Mouse (Mus musculus) heart, embryonic 14.5 days (tissue): ENCODE measurements around the gene Fam198b. TPM values are rescaled to one million over a fixed set of nuclear protein-coding genes. Genes with fewer than 3 reads are reported as not detected.

Experiments used
- ATAC-seq: fragments of 200-750 bp; cut with Nextera tagmentation; 2 replicates; pipeline ENCODE4 v1.8.0; 2017; ENCODE audit warnings: low read depth, moderate TSS enrichment; ENCODE audit not compliant: insufficient number of reproducible peaks, insufficient read depth, low FRiP score
- H3K27ac ChIP-seq, 2 experiments: fragments of 200-500 bp in 1 of 2; fragments of 300-500 bp in 1 of 2; sonication (generic) in 1 of 2; replicated peaks in 1 of 2; 2 replicates each; pipeline ENCODE4 v1.5.1; 2012 to 2014; ENCODE audit warnings: low read depth in 2 of 2, low read length in 2 of 2, control low read depth in 1 of 2, mild to moderate bottlenecking in 1 of 2, mixed read lengths in 1 of 2; ENCODE audit not compliant: control insufficient read depth in 1 of 2, insufficient read depth in 1 of 2
- H3K27me3 ChIP-seq: fragments of 300-500 bp; sonication (generic); 2 replicates; pipeline ENCODE4 v1.6.1; 2014; ENCODE audit warnings: mild to moderate bottlenecking, low read length, control low read depth; ENCODE audit not compliant: control insufficient read depth, insufficient read depth
- H3K36me3 ChIP-seq: fragments of 300-500 bp; sonication (generic); 2 replicates; pipeline ENCODE4 v1.6.1; 2014; ENCODE audit warnings: mild to moderate bottlenecking, control low read depth, low read length, mixed read lengths; ENCODE audit not compliant: control insufficient read depth, insufficient read depth
- H3K4me1 ChIP-seq, 2 experiments: fragments of 200-500 bp in 1 of 2; fragments of 300-500 bp in 1 of 2; sonication (generic) in 1 of 2; 2 replicates each; pipeline ENCODE4 v1.6.1; 2012 to 2014; ENCODE audit warnings: low read length in 2 of 2, control low read depth in 1 of 2, mixed read lengths in 1 of 2; ENCODE audit not compliant: control insufficient read depth in 2 of 2, insufficient read depth in 2 of 2
- H3K4me2 ChIP-seq: fragments of 300-500 bp; sonication (generic); 2 replicates; pipeline ENCODE4 v1.6.1; 2014; ENCODE audit warnings: mild to moderate bottlenecking, low read length
- H3K4me3 ChIP-seq, 2 experiments: fragments of 200-500 bp in 1 of 2; fragments of 300-500 bp in 1 of 2; sonication (generic) in 1 of 2; 2 replicates each; pipeline ENCODE4 v1.5.1; 2012 to 2014; ENCODE audit warnings: low read length in 2 of 2, mild to moderate bottlenecking in 2 of 2, control low read depth in 1 of 2, low read depth in 1 of 2, moderate library complexity in 1 of 2; ENCODE audit not compliant: control insufficient read depth in 1 of 2, insufficient read depth in 1 of 2
- H3K9ac ChIP-seq: fragments of 300-500 bp; sonication (generic); 2 replicates; pipeline ENCODE4 v1.6.1; 2014; ENCODE audit warnings: mild to moderate bottlenecking, low read length
- H3K9me3 ChIP-seq: fragments of 300-500 bp; sonication (generic); 2 replicates; pipeline ENCODE4 v1.6.1; 2016; ENCODE audit warnings: low read length, control low read depth; ENCODE audit not compliant: control insufficient read depth
- WGBS: fragments of 180-500 bp; shearing (Covaris S2); extraction: QIAGEN DNeasy Blood & Tissue Kit; methylation state at CpG from one replicate; pipeline ENCODE4 v1.1.7; 2014; 5-methylcytosine and 5-hydroxymethylcytosine counted together
- polyA plus RNA-seq: library from polyadenylated mRNA; unstranded; fragments of >200 nt; fragmentation: Nextera tagmentation; extraction: Ambion mirVana; gene quantifications from 2 replicates; pipeline ENCODE4 v1.2.1, GENCODE M21; 2014

Gene Fam198b
- polyA plus RNA-seq, 1 experiment from 2014 or later, result 46.9 TPM

GRCm38 (mm10) chr3:79866526-79866925 is 17.8 kb upstream of the Fam198b start:
- H3K27ac ChIP-seq, result no peak overlapping the region
- no peaks in the 10 kb centered on the region for H3K9me3 ChIP-seq
- no peaks in the 10 kb centered on the region for H3K36me3 ChIP-seq
- no peak overlapping the region for H3K9ac ChIP-seq
- no peak overlapping the region for H3K4me3 ChIP-seq
- ATAC-seq, result no peak
- no peaks in the 10 kb centered on the region for H3K4me1 ChIP-seq
- H3K27me3 ChIP-seq, result no peaks in the 10 kb centered on the region
- H3K4me2 ChIP-seq, result no peak overlapping the region
- WGBS, result 79% methylated on average over 9 of the region's 9 CpGs

GRCm38 (mm10) chr3:79867121-79867709 is 17.1 kb upstream of the Fam198b start:
- no peak overlapping the region for H3K9ac ChIP-seq
- H3K4me2 ChIP-seq, result no peak overlapping the region
- H3K4me1 ChIP-seq, result no peaks in the 10 kb centered on the region
- no peak overlapping the region for H3K27ac ChIP-seq
- no peaks in the 10 kb centered on the region for H3K36me3 ChIP-seq
- H3K4me3 ChIP-seq, result no peak overlapping the region
- H3K27me3 ChIP-seq, result no peaks in the 10 kb centered on the region
- no peak for ATAC-seq
- no peaks in the 10 kb centered on the region for H3K9me3 ChIP-seq
- WGBS, result 36% methylated on average over 1 of the region's 1 CpGs

GRCm38 (mm10) chr3:79875471-79875870 is 8.9 kb upstream of the Fam198b start:
- Histone ChIP-seq H3K27ac (no peak overlapping the region), H3K9me3 (no peaks in the 10 kb centered on the region), H3K36me3 (no peaks in the 10 kb centered on the region), H3K9ac (no peak overlapping the region), H3K4me1 (peaks cover 6 to 13% of the 10 kb centered on the region in 2 experiments), H3K4me2 (no peak overlapping the region), H3K4me3 (no peak overlapping the region), H3K27me3 (no peaks in the 10 kb centered on the region)
- no peak for ATAC-seq
- 87% methylated on average over 5 of the region's 5 CpGs for WGBS

GRCm38 (mm10) chr3:79878350-79878749 is 6.0 kb upstream of the Fam198b start:
- Histone ChIP-seq H3K9me3 (no peaks in the 10 kb centered on the region), H3K27ac (no peak overlapping the region), H3K4me1 (peaks cover 6 to 15% of the 10 kb centered on the region in 2 experiments), H3K4me2 (0 out of 2 replicates have a peak overlapping the region, but pooled peaks have one; percentile 54), H3K9ac (no peak overlapping the region), H3K4me3 (no peak overlapping the region), H3K27me3 (no peaks in the 10 kb centered on the region), H3K36me3 (no peaks in the 10 kb centered on the region)
- ATAC-seq, result no peak
- 72% methylated on average over 3 of the region's 3 CpGs for WGBS

GRCm38 (mm10) chr3:79879246-79879645 is 5.1 kb upstream of the Fam198b start:
- ATAC-seq, result no peak
- Histone ChIP-seq H3K9ac (peak overlapping the region; percentile 59; the same call in 1 of the 2 replicates), H3K4me3 (peak overlapping the region; percentile 3 to 16; a peak in 1 of 4 replicates), H3K4me2 (peak overlapping the region; percentile 54), H3K4me1 (peaks cover 8 to 20% of the 10 kb centered on the region in 2 experiments), H3K9me3 (no peaks in the 10 kb centered on the region), H3K27me3 (no peaks in the 10 kb centered on the region), H3K27ac (peak overlapping the region; percentile 29 to 41; a peak in 2 of 4 replicates), H3K36me3 (no peaks in the 10 kb centered on the region)
- 27% methylated on average over 9 of the region's 9 CpGs for WGBS

- no peaks in the 10 kb centered on the region for H3K9me3 ChIP-seq
- no peak overlapping the region for H3K27ac ChIP-seq
- 51% methylated on average over 2 of the region's 2 CpGs for WGBS
- no peaks in the 10 kb centered on the region for H3K27me3 ChIP-seq
- H3K36me3 ChIP-seq, result no peaks in the 10 kb centered on the region
- H3K4me3 ChIP-seq, result no peak overlapping the region
- peaks cover 13 to 27% of the 10 kb centered on the region in 2 experiments for H3K4me1 ChIP-seq
- no peak overlapping the region for H3K9ac ChIP-seq
- no peak for ATAC-seq
- no peak overlapping the region for H3K4me2 ChIP-seq
Measured at GRCm38 (mm10) chr3:79881645-79882044, 2.7 kb upstream of the Fam198b start.

GRCm38 (mm10) chr3:79883092-79883491 is 1.2 kb upstream of the Fam198b start:
- WGBS, result 28% methylated on average over 7 of the region's 7 CpGs
- H3K4me3 ChIP-seq, result no peak overlapping the region
- no peaks in the 10 kb centered on the region for H3K36me3 ChIP-seq
- no peak overlapping the region for H3K9ac ChIP-seq
- H3K27ac ChIP-seq, result peak overlapping the region; percentile 26 to 96; a peak in 2 of 4 replicates
- H3K4me1 ChIP-seq, result peaks cover 18 to 29% of the 10 kb centered on the region in 2 experiments
- ATAC-seq, result no peak
- no peaks in the 10 kb centered on the region for H3K9me3 ChIP-seq
- no peaks in the 10 kb centered on the region for H3K27me3 ChIP-seq
- H3K4me2 ChIP-seq, result no peak overlapping the region

GRCm38 (mm10) chr3:79884761-79885189 is 442 bp downstream of the Fam198b start:
- no peaks in the 10 kb centered on the region for H3K36me3 ChIP-seq
- H3K27ac ChIP-seq, result peak overlapping the region; percentile 95 to 96
- H3K4me3 ChIP-seq, result peak overlapping the region; percentile 45 to 51
- ATAC-seq, result no peak
- no peaks in the 10 kb centered on the region for H3K9me3 ChIP-seq
- peak overlapping the region; percentile 72 for H3K4me2 ChIP-seq
- no peaks in the 10 kb centered on the region for H3K27me3 ChIP-seq
- 9% methylated on average over 9 of the region's 9 CpGs for WGBS
- H3K4me1 ChIP-seq, result peaks cover 13 to 20% of the 10 kb centered on the region in 2 experiments
- peak overlapping the region; percentile 75 for H3K9ac ChIP-seq
